Mouse (Mus musculus): ENCODE results near the gene Frs2. TPM values are rescaled to one million over a fixed set of nuclear protein-coding genes. Genes with fewer than 3 reads are reported as not detected.

Frs2 gene
- total RNA-seq (2021), result 10 to 100 TPM; 33.2 to 35.6 TPM

DNA sequence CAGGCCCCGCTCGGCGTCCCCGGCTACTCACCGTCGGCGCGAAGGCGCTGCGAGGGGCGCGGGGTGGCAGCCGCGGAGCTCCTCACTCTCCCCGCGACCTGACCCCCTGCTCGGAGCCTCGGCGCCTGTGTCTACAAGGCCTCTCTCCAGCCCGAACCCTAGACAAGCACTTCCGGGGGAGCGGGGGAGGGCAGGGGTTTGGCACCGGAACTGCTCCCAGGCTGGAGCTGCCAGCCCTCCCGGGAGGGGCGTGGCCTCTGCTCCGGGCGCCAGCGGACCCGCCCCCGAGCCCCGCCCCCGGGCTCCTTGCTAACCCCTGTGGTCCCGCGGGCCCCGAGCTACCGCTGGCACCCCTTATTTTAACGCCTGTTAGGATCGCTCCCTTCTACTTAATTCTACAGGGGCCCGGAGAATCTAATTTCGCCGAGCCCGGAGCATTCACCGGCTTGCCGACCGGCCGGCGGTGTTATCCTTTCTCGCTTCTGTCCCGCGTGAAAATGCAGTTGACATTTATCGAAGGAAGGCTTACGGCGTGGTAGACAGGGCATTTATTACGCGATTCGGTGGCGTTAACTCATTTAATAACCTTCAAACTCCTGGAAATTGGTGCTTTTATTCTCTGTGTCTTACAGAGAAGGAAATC, at the start of gene Frs2:
TSS of gene Frs2 (minus strand) at position 174 of the 643 bp plus-strand sequence.
- peak; percentile 93 to 94 for DNase-seq (ENCODE audit: low spot score in 2 of 2)
- intact Hi-C loops (cut with DNase I), result loop anchor here (2.0 to 5.0 kb wide), 3 partner anchors 59 to 86 kb away; partner anchors contain the start of genes Cct2 and Yeats4

GRCm38 (mm10) chr10:117196696-117197095, 48.4 kb upstream of the Frs2 start:
- intact Hi-C loops (cut with DNase I), result no loop called here

DNA sequence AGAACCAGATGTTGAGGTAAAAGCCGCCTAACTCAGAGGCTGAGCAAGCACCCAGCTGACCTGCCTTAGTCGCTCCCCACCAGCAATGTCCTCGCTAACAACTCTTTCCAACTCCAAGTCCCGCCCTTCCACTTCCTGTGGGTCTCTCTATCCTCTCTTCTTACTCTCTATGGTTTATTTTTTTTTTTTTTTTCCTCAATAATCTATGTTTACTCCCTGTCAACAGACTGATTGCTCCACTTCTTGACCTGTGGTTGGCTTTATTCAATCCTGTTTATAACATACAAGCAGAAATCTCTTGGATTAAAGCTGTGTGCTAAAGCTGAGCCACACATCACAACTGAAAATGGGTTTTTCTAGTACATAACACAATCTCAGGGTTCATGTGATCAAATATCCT, 47.4 kb upstream of the Frs2 start:
- DNase-seq (ENCODE audit: low spot score in 2 of 2), result no peak
- intact Hi-C loops (cut with DNase I), result no loop called here

More at GRCm38 (mm10) chr10:117196696-117197095, 48.4 kb upstream of the Frs2 start:
- DNase-seq (ENCODE audit: low spot score in 2 of 2), result no peak

DNA sequence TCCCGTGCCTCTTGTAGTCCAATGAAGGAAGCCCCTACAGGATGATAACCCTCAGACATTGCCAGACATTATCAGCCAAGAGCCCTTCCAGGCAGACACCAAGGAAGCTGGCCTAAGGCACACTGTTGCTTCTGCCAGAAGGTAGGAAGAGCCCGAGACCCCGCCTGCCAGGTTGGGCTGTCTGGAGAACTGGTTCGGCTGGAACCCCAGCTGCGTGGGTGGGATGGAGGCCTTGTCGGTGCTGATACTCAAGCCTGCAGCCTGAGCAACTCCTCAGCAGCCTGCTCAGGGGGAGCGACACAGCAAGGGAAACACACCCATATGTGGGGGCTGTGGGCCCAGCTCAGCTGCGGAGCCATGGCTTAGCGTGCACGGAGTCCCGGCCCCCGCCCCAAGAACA, 46.7 kb upstream of the Frs2 start:
- intact Hi-C loops (cut with DNase I), result no loop called here

DNA sequence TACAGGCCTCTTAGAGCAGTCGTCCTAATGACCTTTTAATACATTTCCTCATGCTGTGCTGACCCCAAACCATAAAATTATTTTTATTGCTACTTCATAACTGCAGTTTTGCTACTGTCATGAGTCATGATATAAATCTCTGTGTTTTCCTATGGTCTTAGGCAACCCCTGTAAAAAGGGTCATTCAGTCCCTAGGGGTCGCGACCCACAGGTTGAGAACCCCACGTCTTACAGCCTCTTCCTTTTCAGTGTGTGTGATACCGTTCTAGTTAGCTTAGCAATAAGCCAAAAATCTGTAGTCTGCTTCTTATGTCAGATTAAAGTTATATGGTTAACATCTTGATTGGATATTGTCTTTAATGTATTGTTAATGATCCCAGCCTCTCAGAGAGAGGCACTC, 45.0 kb upstream of the Frs2 start:
- intact Hi-C loops (cut with DNase I), result no loop called here
- DNase-seq (ENCODE audit: low spot score in 2 of 2), result no peak

More for the DNA sequence above, 46.7 kb upstream of the Frs2 start:
- DNase-seq (ENCODE audit: low spot score in 2 of 2), result no peak

- no peak for DNase-seq (ENCODE audit: low spot score in 2 of 2)
- intact Hi-C loops (cut with DNase I), result no loop called here
Observed at GRCm38 (mm10) chr10:117185399-117186089, 37.2 kb upstream of the Frs2 start.

DNA sequence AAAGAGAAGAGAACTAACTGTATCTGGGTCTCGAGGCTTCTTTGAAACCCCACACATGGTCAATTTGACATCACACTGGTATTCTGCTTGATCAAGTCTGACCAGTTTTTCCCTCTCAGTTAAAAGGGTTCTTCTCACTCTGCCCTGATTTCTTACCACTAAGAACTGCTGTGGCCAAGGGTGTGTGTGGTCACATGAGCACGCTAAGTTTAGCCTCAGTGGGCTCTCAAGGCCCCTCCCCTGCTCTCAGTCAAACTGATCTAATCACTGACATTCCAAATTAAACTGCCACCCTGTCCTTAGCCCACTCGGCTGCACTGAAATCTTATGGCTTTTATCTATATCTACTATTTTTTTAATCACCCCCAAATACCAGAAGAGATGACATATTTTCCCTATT, 32.8 kb upstream of the Frs2 start:
- intact Hi-C loops (cut with DNase I), result no loop called here
- DNase-seq (ENCODE audit: low spot score in 2 of 2), result no peak

DNA sequence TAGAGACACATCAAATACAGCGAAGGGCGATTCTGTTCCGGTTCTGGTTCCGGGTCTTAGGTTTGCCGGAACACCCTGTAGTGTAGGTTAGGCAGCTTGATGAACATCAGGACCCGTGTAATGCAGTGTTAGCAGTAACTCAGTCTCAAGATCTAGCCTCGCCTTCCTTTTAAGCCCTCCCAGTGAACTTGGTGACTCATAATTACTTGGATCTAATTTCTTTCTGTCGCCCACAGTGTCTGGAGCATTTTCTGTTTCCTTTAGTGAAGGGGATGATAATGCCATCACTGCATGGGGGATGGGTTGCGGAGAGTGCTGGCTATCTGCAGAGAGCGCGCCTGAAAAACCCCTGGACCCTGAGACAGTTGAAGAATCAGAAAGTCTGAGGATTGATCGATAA, 26.3 kb upstream of the Frs2 start:
- no peak for DNase-seq (ENCODE audit: low spot score in 2 of 2)
- intact Hi-C loops (cut with DNase I), result no loop called here

DNA sequence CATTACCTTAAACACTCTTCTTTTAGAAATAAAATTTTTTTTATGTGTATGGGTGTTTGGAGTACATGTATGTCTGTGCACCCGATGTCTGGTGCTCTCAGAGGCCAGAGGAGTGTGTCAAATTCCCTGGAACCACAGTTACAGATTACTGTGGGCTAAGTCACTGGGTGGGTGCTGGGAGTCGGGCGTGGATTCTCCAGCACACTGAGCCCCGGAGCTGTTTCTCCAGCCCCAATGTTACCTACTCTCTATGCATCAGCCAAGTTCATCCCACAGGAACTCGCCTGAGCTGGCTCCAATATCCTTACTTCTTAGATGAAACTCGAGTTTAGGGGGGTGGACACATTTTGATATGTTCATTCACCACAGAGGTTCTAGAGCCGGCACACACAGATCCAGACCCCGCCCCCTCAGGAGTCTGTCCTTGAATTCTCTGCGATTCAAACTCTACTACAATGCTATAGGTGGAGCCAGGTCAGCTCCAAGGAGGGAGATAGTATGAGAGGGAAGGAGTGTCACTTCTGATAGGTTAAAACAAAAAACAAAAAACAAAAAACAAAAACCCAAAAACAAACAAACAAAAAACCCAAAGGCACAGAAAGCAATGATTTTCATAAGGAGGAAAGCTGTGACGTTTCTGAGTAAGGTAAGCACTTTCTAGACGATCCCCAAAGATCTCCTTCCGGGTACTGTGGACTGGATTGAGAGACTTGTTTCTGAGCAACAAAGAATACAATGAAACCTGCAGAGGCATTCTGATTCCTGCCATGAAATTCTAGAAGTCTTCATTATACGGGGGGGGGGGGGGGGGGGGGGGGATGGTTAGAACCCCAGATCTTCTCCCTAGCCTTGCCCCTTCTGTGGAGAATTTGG, 25.5 kb upstream of the Frs2 start:
- DNase-seq (ENCODE audit: low spot score in 2 of 2), result no peak
- intact Hi-C loops (cut with DNase I), result no loop called here

GRCm38 (mm10) chr10:117173111-117173510, 24.8 kb upstream of the Frs2 start:
- DNase-seq (ENCODE audit: low spot score in 2 of 2), result no peak
- intact Hi-C loops (cut with DNase I), result no loop called here

DNA sequence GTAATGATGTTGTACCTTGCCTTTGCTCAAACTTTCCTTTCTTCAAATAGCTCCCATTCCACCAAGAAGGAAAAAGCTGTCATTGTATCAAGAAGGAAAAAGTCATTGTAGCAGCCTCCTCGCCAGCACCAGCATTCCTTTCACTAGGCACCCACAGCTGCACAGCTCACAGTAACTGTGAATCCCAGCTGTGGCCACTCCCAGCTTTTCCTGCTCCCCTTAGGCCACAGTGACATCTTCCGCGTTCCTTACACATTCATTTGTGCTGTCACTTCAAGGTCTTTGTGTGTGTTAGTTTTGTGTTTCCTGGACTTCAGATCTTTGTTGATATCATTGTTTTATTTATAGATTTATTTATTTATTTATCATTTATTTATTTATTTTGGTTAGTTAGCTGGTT, 23.7 kb upstream of the Frs2 start:
- intact Hi-C loops (cut with DNase I), result no loop called here
- DNase-seq (ENCODE audit: low spot score in 2 of 2), result no peak

DNA sequence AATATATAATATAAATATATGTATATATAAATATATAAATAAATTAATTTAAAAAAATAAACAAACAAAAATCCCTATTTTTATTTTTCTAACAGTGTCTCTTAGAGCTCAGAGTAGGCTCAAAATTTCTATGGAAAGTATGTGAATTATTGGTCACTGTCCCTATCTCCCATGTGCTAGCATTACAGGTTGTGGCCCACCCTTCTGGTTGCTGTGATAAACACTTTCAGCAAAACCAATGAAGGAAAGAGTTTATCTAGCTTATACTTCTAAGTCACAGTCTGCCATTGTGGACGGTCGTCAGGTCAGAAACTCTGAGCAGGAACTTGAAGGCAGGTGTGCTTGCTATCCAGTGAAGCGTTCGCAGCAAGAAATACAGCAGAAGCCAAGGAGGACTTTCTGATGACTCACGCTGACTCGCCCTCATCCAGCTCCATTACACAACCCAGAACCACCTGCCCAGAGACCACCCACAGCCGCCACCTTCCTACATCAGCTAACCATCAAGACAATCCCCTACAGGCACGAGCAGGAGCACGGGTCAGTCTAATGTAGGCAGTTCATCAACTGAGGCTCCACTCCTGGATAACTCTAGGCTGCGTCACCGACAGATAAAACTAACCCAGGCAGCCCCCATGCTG, 18.6 kb upstream of the Frs2 start:
- DNase-seq (ENCODE audit: low spot score in 2 of 2), result no peak
- intact Hi-C loops (cut with DNase I), result no loop called here

DNA sequence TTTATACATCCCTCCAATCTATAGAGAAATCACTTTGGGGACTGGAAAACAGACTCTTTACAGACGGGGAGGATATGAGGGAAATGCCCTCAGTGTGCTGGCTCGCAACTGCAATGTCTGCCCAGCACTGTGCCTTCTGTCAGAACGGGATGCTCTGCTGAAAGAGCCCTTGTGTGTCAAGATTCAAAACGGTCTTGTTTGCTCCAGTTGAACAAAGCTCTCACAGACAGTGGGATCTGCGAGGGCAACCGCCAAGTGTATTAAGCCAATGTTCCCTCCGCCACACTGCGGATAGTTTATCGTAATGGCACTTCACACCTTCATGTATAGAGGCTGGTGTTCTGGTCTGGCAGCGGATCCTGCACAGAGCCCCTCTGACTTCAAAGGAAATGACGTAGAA, 14.3 kb upstream of the Frs2 start:
- DNase-seq (ENCODE audit: low spot score in 2 of 2), result no peak
- intact Hi-C loops (cut with DNase I), result no loop called here

DNA sequence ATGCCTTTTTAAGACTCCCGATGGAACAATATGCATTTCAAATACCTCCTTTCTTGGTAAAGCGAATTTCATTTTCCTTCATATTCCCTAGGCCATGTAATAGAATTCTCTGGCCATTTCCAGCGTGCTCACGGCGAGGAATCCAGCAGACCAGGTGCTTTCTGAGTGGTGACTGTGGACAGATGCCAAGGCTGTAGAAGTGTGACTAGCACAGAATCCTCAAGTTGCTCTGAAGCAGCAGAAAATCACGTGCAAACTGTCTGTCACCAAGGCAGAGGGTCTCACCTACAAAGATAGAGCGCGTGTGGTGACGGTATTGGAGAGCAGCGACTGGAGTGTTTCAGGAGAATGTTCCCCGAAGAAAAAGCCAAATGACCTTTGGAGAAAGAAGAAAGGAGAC, 11.8 kb upstream of the Frs2 start:
- no peak for DNase-seq (ENCODE audit: low spot score in 2 of 2)
- intact Hi-C loops (cut with DNase I), result no loop called here

DNA sequence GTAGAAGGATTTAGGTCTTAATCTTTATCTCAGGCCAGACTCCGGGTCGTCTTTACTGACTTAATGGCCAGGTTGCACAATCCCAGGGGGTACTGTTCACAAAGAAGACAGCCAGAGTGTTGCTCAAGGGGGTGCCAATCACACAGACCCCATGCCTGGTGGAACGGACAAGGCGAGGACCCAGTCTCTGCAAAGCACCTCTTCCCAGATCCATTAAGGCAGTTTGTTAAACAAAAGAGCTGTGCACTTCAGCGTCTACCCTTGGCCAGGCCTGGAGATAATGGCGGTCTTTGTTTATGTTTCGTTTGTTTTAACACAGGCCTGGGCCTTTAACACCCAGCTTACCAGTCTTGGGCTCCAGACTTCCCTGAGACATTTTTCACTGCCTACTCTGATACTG, 3.9 kb upstream of the Frs2 start:
- DNase-seq (ENCODE audit: low spot score in 2 of 2), result no peak
- intact Hi-C loops (cut with DNase I), result no loop called here

GRCm38 (mm10) chr10:117151676-117152075, 3.3 kb upstream of the Frs2 start:
- intact Hi-C loops (cut with DNase I), result no loop called here
- DNase-seq (ENCODE audit: low spot score in 2 of 2), result no peak

GRCm38 (mm10) chr10:117151241-117151640, 2.9 kb upstream of the Frs2 start:
- intact Hi-C loops (cut with DNase I), result no loop called here
- DNase-seq (ENCODE audit: low spot score in 2 of 2), result no peak

GRCm38 (mm10) chr10:117150764-117151163, 2.4 kb upstream of the Frs2 start:
- intact Hi-C loops (cut with DNase I), result no loop called here
- no peak for DNase-seq (ENCODE audit: low spot score in 2 of 2)

- intact Hi-C loops (cut with DNase I), result loop anchor here (2.0 to 5.0 kb wide), 3 partner anchors 57 to 87 kb away; partner anchors contain the start of genes Cct2 and Yeats4
- DNase-seq (ENCODE audit: low spot score in 2 of 2), result peak; percentile 14 to 18
Observed at GRCm38 (mm10) chr10:117149942-117150617, 1.7 kb upstream of the Frs2 start.
